Mouse (Mus musculus) testis, adult 2 months (tissue): ENCODE data around the gene Selenok.

Experiments
- CTCF ChIP-seq: fragments of 200-500 bp; IDR thresholded peaks from 2 replicates; pipeline ENCODE4 v1.5.1; 2012; ENCODE audit warnings: low read depth, mild to moderate bottlenecking, inconsistent platforms, low read length, moderate library complexity; ENCODE audit not compliant: control insufficient read depth, insufficient read depth, insufficient replicate concordance
- POLR2A ChIP-seq: fragments of 200-500 bp; IDR thresholded peaks from 2 replicates; pipeline ENCODE4 v1.6.1; 2012; ENCODE audit warnings: low read depth, mild to moderate bottlenecking, inconsistent platforms, low read length, moderate library complexity; ENCODE audit not compliant: control insufficient read depth

GRCm38 (mm10) chr14:29978254-29979204 lies 10.4 kb downstream of the Selenok start, which contains the start of gene Actr8:
- TF ChIP-seq CTCF (no peak), POLR2A (peak; percentile 67)
